Mouse (Mus musculus): ENCODE results near the gene Kcnk13.

Gene Kcnk13

GRCm38 (mm10) chr12:99964301-99965202 lies at the start of gene Kcnk13:
TSS of gene Kcnk13 (plus strand) at chr12:99964499.
- peak; percentile 69 for DNase-seq (ENCODE audit: low read depth)

- DNase-seq (ENCODE audit: low read depth): no peak
Measured at GRCm38 (mm10) chr12:99917800-99918427, 46.4 kb upstream of the Kcnk13 start.

- no peak for DNase-seq (ENCODE audit: low read depth)
Measured at GRCm38 (mm10) chr12:99919636-99920035, 44.7 kb upstream of the Kcnk13 start.

- peak; percentile 38 for DNase-seq (ENCODE audit: low read depth)
Measured at GRCm38 (mm10) chr12:99921045-99921444, 43.3 kb upstream of the Kcnk13 start.

GRCm38 (mm10) chr12:99923131-99923606 lies 41.1 kb upstream of the Kcnk13 start:
- DNase-seq (ENCODE audit: low read depth): no peak

- no peak for DNase-seq (ENCODE audit: low read depth)
Measured at GRCm38 (mm10) chr12:99923703-99924102, 40.6 kb upstream of the Kcnk13 start.

GRCm38 (mm10) chr12:99928311-99928710 lies 36.0 kb upstream of the Kcnk13 start:
- DNase-seq (ENCODE audit: low read depth): no peak

- DNase-seq (ENCODE audit: low read depth): no peak
Measured at GRCm38 (mm10) chr12:99929160-99929559, 35.1 kb upstream of the Kcnk13 start.

- DNase-seq (ENCODE audit: low read depth): no peak
Measured at GRCm38 (mm10) chr12:99932245-99932644, 32.1 kb upstream of the Kcnk13 start.

GRCm38 (mm10) chr12:99933630-99934029 lies 30.7 kb upstream of the Kcnk13 start:
- no peak for DNase-seq (ENCODE audit: low read depth)

- DNase-seq (ENCODE audit: low read depth): no peak
Measured at GRCm38 (mm10) chr12:99935403-99935802, 28.9 kb upstream of the Kcnk13 start.

GRCm38 (mm10) chr12:99938476-99938875 lies 25.8 kb upstream of the Kcnk13 start:
- DNase-seq (ENCODE audit: low read depth): no peak

GRCm38 (mm10) chr12:99939179-99939578 lies 25.1 kb upstream of the Kcnk13 start:
- DNase-seq (ENCODE audit: low read depth): no peak

GRCm38 (mm10) chr12:99940704-99941103 lies 23.6 kb upstream of the Kcnk13 start:
- DNase-seq (ENCODE audit: low read depth): no peak

- peak; percentile 92 for DNase-seq (ENCODE audit: low read depth)
Measured at GRCm38 (mm10) chr12:99942441-99942840, 21.9 kb upstream of the Kcnk13 start.

- peak; percentile 62 for DNase-seq (ENCODE audit: low read depth)
Measured at GRCm38 (mm10) chr12:99952928-99953327, 11.4 kb upstream of the Kcnk13 start.

- DNase-seq (ENCODE audit: low read depth): peak; percentile 59
Measured at GRCm38 (mm10) chr12:99956411-99956810, 7.9 kb upstream of the Kcnk13 start.

- DNase-seq (ENCODE audit: low read depth): no peak
Measured at GRCm38 (mm10) chr12:99958068-99959060, 5.9 kb upstream of the Kcnk13 start.

GRCm38 (mm10) chr12:99959291-99959690 lies 5.0 kb upstream of the Kcnk13 start:
- DNase-seq (ENCODE audit: low read depth): no peak

GRCm38 (mm10) chr12:99959930-99960329 lies 4.4 kb upstream of the Kcnk13 start:
- DNase-seq (ENCODE audit: low read depth): no peak

GRCm38 (mm10) chr12:99960675-99961074 lies 3.6 kb upstream of the Kcnk13 start:
- DNase-seq (ENCODE audit: low read depth): no peak

All from 416B (cell line).